Mouse (Mus musculus) mature B cell (primary cell): ENCODE results near the gene Ralgps2.

Experiments
- in situ Hi-C: fragments of 300-500 bp; cut with MboI; formaldehyde crosslinking; loops from 2 replicates; pipeline ENCODE4 v1.14.3; 2019

The Ralgps2 gene

GRCm38 (mm10) chr1:156838177-156838576 is 101.2 kb downstream of the Ralgps2 start, which contains the start of gene Angptl1:
Gene Angptl1, plus strand, starts transcription at chr1:156838562.
- in situ Hi-C loops = no loop called here

- in situ Hi-C loops = no loop called here
Observed at GRCm38 (mm10) chr1:156819236-156819635, 120.2 kb downstream of the Ralgps2 start.

GRCm38 (mm10) chr1:156813485-156813884 is 125.9 kb downstream of the Ralgps2 start:
- in situ Hi-C loops = no loop called here

- in situ Hi-C loops = no loop called here
Observed at GRCm38 (mm10) chr1:156812716-156813115, 126.7 kb downstream of the Ralgps2 start.

GRCm38 (mm10) chr1:156811928-156812327 is 127.5 kb downstream of the Ralgps2 start:
- in situ Hi-C loops = no loop called here

GRCm38 (mm10) chr1:156808332-156808731 is 131.1 kb downstream of the Ralgps2 start:
- in situ Hi-C loops = no loop called here

GRCm38 (mm10) chr1:156801276-156801675 is 138.2 kb downstream of the Ralgps2 start:
- in situ Hi-C loops = no loop called here

GRCm38 (mm10) chr1:156796251-156796650 is 143.2 kb downstream of the Ralgps2 start:
- in situ Hi-C loops = no loop called here

GRCm38 (mm10) chr1:156789844-156790490 is 149.5 kb downstream of the Ralgps2 start:
- in situ Hi-C loops = no loop called here

GRCm38 (mm10) chr1:156787164-156787863 is 152.1 kb downstream of the Ralgps2 start:
- in situ Hi-C loops = no loop called here

GRCm38 (mm10) chr1:156786074-156786473 is 153.4 kb downstream of the Ralgps2 start:
- in situ Hi-C loops = no loop called here

GRCm38 (mm10) chr1:156784974-156785373 is 154.5 kb downstream of the Ralgps2 start:
- in situ Hi-C loops = no loop called here

GRCm38 (mm10) chr1:156784116-156784515 is 155.3 kb downstream of the Ralgps2 start:
- in situ Hi-C loops = no loop called here

- in situ Hi-C loops = no loop called here
Observed at GRCm38 (mm10) chr1:156781971-156782850, 157.2 kb downstream of the Ralgps2 start.

GRCm38 (mm10) chr1:156781076-156781741 is 158.2 kb downstream of the Ralgps2 start:
- in situ Hi-C loops = no loop called here

- in situ Hi-C loops = no loop called here
Observed at GRCm38 (mm10) chr1:156780234-156781005, 159.0 kb downstream of the Ralgps2 start.

- in situ Hi-C loops = no loop called here
Observed at GRCm38 (mm10) chr1:156779595-156779994, 159.8 kb downstream of the Ralgps2 start.

GRCm38 (mm10) chr1:156778977-156779376 is 160.4 kb downstream of the Ralgps2 start:
- in situ Hi-C loops = no loop called here

GRCm38 (mm10) chr1:156777896-156778295 is 161.5 kb downstream of the Ralgps2 start:
- in situ Hi-C loops = no loop called here

GRCm38 (mm10) chr1:156775983-156776382 is 163.4 kb downstream of the Ralgps2 start:
- in situ Hi-C loops = no loop called here

GRCm38 (mm10) chr1:156775190-156775589 is 164.2 kb downstream of the Ralgps2 start:
- in situ Hi-C loops = no loop called here
